ENCODE assay signal across 11 mouse cellular contexts in the genomic region with DNA sequence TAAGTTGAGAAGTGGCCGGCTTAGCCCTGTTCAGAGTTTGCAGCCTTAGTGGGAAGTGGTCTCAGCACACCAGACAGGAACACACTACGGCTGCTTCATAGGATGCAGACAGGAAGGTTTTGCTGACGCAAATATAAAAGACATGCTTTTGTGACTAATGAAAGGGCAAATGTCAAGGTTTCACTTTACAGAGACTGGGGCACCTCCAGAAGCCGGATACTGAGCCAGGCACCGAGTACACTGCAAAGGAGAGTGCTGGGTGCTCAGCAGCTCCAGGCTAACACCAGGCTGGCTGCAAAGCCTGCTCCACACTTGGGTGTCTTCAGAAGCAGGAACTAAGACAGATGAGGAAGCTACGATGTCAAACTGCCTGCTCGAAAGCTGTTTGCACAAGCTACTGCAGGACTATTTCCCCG. TPM values are rescaled to one million over a fixed set of nuclear protein-coding genes. Genes with fewer than 3 reads are reported as not detected.
A peak's percentile ranks its signal among the peaks of the same experiment; 100 is the strongest.
DNase-seq lines count a peak whose midpoint lies in the region; ATAC-seq lines count a peak whose summit lies in the region.
"Had no signal": no experiment of that assay in that cellular context is flagged by ENCODE, and none has a peak within 500 bp of the region (broad histone marks: within the 10 kb centered on the region; RNA-seq: fewer than 3 reads in every experiment).

No protein-coding gene starts in this region.

- peak; percentile 16 for DNase-seq in kidney, adult 9 months
- DNase-seq in kidney, postnatal 4 days = no peak
- DNase-seq in CD4-positive, CD25-positive, alpha-beta regulatory T cell, adult 2 months (ENCODE audit: low read depth, low spot score) = peak; percentile 83
- DNase-seq in embryo, embryonic 11 days = peak; percentile 30
- no peak for DNase-seq in urinary bladder, postnatal 4 days (ENCODE audit: low spot score in 2 of 2)
- no peak for DNase-seq in layer of hippocampus, adult 11-12 months (ENCODE audit: low spot score)
- DNase-seq in left cerebral cortex, adult 11 months (ENCODE audit: low spot score) = no peak
- DNase-seq: cerebellum, adult 9-10 months; heart, postnatal 14 days had no signal

- ATAC-seq in monocyte, adult 5-6 weeks (replicated peaks; ENCODE audit: insufficient number of reproducible peaks, low FRiP score, low TSS enrichment, poor library complexity, severe bottlenecking) = peak; percentile 64
- ATAC-seq: forebrain, embryonic 16.5 days had no signal

RNA-seq across cellular contexts. Expression of gene Rab8b, which starts 37.1 kb away (rescaled TPM):
- total RNA-seq in monocyte, adult 5-6 weeks (2017) = 147 to 179 TPM (median 160 TPM) in 3 replicates

RNA-seq across cellular contexts. Expression of gene Aph1c, which starts 47.9 kb away (rescaled TPM):
- total RNA-seq in monocyte, adult 5-6 weeks (2017) = 1.9 to 9.5 TPM (median 3.2 TPM) in 3 replicates

Comparison
In these comparisons a context has a peak if more than half of its experiments do, and no peak if none do; other contexts are left out.
1. DNase-seq: peak in kidney, adult 9 months (single experiment), CD4-positive, CD25-positive, alpha-beta regulatory T cell, adult 2 months (single experiment) and embryo, embryonic 11 days (single experiment); none in kidney, postnatal 4 days (0 of 2), urinary bladder, postnatal 4 days (0 of 2), layer of hippocampus, adult 11-12 months (single experiment) and left cerebral cortex, adult 11 months (single experiment).